Mouse (Mus musculus) kidney, postnatal 14 days (tissue): ENCODE measurements at regions not wholly inside any gene's neighbourhood (a gene's known extent, or its start where the extent isn't known, plus 50 kb on each side); places are given as distances from the start of the nearest gene placed in this dataset.
"Not testable (repeated sequence)": the region's sequence is repeated elsewhere in the genome, so short reads cannot be mapped to it uniquely, and the experiment has no call there.

ENCODE experiments used
- DNase-seq: peaks from one replicate; pipeline ENCODE4 v3.0.0; 2022; ENCODE audit warnings: mixed read lengths

GRCm38 (mm10) chr15:11461575-11461974, 62.1 kb upstream of the Tars start:
- not testable (repeated sequence) for DNase-seq

- no peak for DNase-seq
Measured at GRCm38 (mm10) chr15:11459306-11459705, 59.8 kb upstream of the Tars start.

GRCm38 (mm10) chr15:11457278-11457677, 57.8 kb upstream of the Tars start:
- DNase-seq = no peak

GRCm38 (mm10) chr15:11455982-11456381, 56.5 kb upstream of the Tars start:
- no peak for DNase-seq

GRCm38 (mm10) chr15:11455366-11455785, 55.9 kb upstream of the Tars start:
- no peak for DNase-seq

GRCm38 (mm10) chr15:11453997-11454396, 54.5 kb upstream of the Tars start:
- no peak for DNase-seq

GRCm38 (mm10) chr15:11451635-11452034, 52.2 kb upstream of the Tars start:
- no peak for DNase-seq
